Mouse (Mus musculus): ENCODE data around the gene Gjc2.

GRCm38 (mm10) chr11:59208153-59208831, 25.3 kb upstream of the Gjc2 start, which contains the start of gene 2310033P09Rik:
- TF ChIP-seq CTCF (conservative IDR thresholded peaks at IDR 0.05; ENCODE audit: insufficient read depth, insufficient read length, low read depth, low read length) (no peak), POLR2A (IDR thresholded peaks at IDR 0.05; ENCODE audit: low read depth, low read length) (peak; percentile 64)

All from kidney, adult 2 months (tissue).